Mouse (Mus musculus): ENCODE data around the gene Epyc. TPM values are rescaled to one million over a fixed set of nuclear protein-coding genes. Genes with fewer than 3 reads are reported as not detected.

The Epyc gene
- polyA plus RNA-seq (2014; fragmentation: Nextera tagmentation; extraction: Ambion mirVana) = 0.47 and 0.60 TPM in 2 replicates

DNA sequence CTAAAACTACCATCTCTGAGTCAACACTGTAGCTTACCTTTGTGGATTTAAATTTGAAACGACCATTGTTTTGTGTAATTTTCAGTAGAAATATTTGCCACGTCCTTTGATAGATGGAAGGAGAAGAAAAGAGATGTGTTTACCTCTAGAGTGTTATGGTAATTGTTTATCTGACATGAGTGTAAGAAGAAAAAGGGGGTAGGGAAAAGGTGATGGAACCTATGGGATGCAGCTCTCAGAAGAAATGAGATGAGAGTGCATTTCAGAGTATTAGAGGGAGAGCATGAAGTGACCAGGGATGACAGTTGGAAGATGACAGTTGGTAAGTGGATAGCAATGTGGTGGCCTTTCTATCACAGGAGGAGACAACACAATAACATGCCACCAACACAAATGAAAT is at the start of gene Epyc:
Gene Epyc, plus strand, starts transcription at position 301 of the 400 bp plus-strand sequence.
- no peaks in the 10 kb centered on the region for H3K36me3 ChIP-seq (ENCODE audit: control insufficient read depth, insufficient read depth, low read length)
- no peak within 1 kb of the TSS for H3K27ac ChIP-seq (ENCODE audit: low read depth)
- H3K4me3 ChIP-seq (ENCODE audit: low read depth, low read length) = no peak within 1 kb of the TSS
- no peak for DNase-seq (ENCODE audit: low spot score)
- 86% methylated on average over 2 of the region's 2 CpGs for WGBS
- no peak within 1 kb of the TSS for H3K9ac ChIP-seq (ENCODE audit: low read length)
- H3K27me3 ChIP-seq (replicated peaks; ENCODE audit: control insufficient read depth, insufficient read depth, low read length) = no peaks in the 10 kb centered on the region
- H3K4me1 ChIP-seq (replicated peaks; ENCODE audit: control insufficient read depth, insufficient read depth, low read length) = no peaks in the 10 kb centered on the region
- no peak for ATAC-seq (replicated peaks; ENCODE audit: low FRiP score, low TSS enrichment, low read depth)
- H3K9me3 ChIP-seq (ENCODE audit: control insufficient read depth, low read length) = no peaks in the 10 kb centered on the region
- H3K4me2 ChIP-seq (ENCODE audit: low read length) = no peak within 1 kb of the TSS

DNA sequence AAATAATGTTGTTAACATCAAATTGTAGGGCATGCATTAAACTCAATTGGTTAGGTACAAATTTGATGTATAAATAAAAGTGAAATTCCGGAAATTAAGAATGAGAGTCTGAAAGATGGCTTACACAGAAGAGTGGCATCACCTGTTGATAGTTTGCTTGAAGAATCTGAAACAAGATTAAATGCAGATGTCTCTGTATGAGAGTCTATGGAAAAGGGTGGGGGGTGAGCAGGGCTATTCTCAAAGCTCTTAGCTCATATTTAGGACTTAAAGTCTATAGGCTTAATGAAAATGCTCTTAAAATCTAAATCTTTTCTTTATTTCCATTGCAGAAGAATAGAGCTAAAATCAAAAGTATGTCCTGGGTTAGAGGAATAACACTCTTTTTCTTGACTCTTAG is 48.2 kb upstream of the Epyc start:
- Histone ChIP-seq H3K27ac (ENCODE audit: low read depth) (no peak overlapping the region), H3K9ac (ENCODE audit: low read length) (no peak overlapping the region), H3K4me2 (ENCODE audit: low read length) (no peak overlapping the region), H3K9me3 (ENCODE audit: control insufficient read depth, low read length) (no peaks in the 10 kb centered on the region), H3K36me3 (ENCODE audit: control insufficient read depth, insufficient read depth, low read length) (no peaks in the 10 kb centered on the region), H3K4me3 (ENCODE audit: low read depth, low read length) (no peak overlapping the region), H3K27me3 (replicated peaks; ENCODE audit: control insufficient read depth, insufficient read depth, low read length) (no peaks in the 10 kb centered on the region), H3K4me1 (replicated peaks; ENCODE audit: control insufficient read depth, insufficient read depth, low read length) (peaks cover 4% of the 10 kb centered on the region)
- no peak for DNase-seq (ENCODE audit: low spot score)
- WGBS = 85% methylated on average over 1 of the region's 1 CpGs
- no peak for ATAC-seq (replicated peaks; ENCODE audit: low FRiP score, low TSS enrichment, low read depth)

DNA sequence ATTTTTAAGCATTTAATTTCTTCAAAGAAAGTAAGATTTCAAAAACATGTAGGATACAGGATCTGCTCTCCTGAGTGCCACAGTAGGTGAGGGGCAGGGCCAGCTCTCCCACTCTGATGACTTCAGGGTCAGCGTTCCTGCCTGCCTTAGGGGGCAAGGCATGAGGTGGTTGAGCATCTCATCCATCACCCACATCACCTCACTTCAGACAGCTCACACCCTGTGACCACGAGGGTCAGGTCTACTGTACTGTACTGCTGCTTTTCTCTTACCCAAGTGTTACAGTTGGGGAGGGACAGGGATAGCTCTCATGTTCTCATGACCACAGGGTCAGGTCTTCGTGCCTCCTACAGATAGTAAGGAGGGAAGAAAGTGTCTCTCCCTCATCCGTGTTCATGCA is 42.1 kb upstream of the Epyc start:
- ATAC-seq (replicated peaks; ENCODE audit: low FRiP score, low TSS enrichment, low read depth) (no peak), DNase-seq (ENCODE audit: low spot score) (no peak)
- WGBS = 65% methylated on average over 4 of the region's 4 CpGs
- Histone ChIP-seq H3K36me3 (ENCODE audit: control insufficient read depth, insufficient read depth, low read length) (no peaks in the 10 kb centered on the region), H3K9ac (ENCODE audit: low read length) (no peak overlapping the region), H3K4me3 (ENCODE audit: low read depth, low read length) (no peak overlapping the region), H3K27me3 (replicated peaks; ENCODE audit: control insufficient read depth, insufficient read depth, low read length) (no peaks in the 10 kb centered on the region), H3K9me3 (ENCODE audit: control insufficient read depth, low read length) (no peaks in the 10 kb centered on the region), H3K4me2 (ENCODE audit: low read length) (no peak overlapping the region), H3K4me1 (replicated peaks; ENCODE audit: control insufficient read depth, insufficient read depth, low read length) (no peaks in the 10 kb centered on the region), H3K27ac (ENCODE audit: low read depth) (no peak overlapping the region)

- Histone ChIP-seq H3K9ac (ENCODE audit: low read length) (no peak overlapping the region), H3K4me2 (ENCODE audit: low read length) (no peak overlapping the region), H3K27ac (ENCODE audit: low read depth) (no peak overlapping the region), H3K27me3 (replicated peaks; ENCODE audit: control insufficient read depth, insufficient read depth, low read length) (no peaks in the 10 kb centered on the region), H3K9me3 (ENCODE audit: control insufficient read depth, low read length) (no peaks in the 10 kb centered on the region), H3K36me3 (ENCODE audit: control insufficient read depth, insufficient read depth, low read length) (no peaks in the 10 kb centered on the region), H3K4me3 (ENCODE audit: low read depth, low read length) (no peak overlapping the region), H3K4me1 (replicated peaks; ENCODE audit: control insufficient read depth, insufficient read depth, low read length) (no peaks in the 10 kb centered on the region)
- DNase-seq (ENCODE audit: low spot score) = no peak
- no peak for ATAC-seq (replicated peaks; ENCODE audit: low FRiP score, low TSS enrichment, low read depth)
Measured at GRCm38 (mm10) chr10:97603256-97603655, 40.6 kb upstream of the Epyc start.

DNA sequence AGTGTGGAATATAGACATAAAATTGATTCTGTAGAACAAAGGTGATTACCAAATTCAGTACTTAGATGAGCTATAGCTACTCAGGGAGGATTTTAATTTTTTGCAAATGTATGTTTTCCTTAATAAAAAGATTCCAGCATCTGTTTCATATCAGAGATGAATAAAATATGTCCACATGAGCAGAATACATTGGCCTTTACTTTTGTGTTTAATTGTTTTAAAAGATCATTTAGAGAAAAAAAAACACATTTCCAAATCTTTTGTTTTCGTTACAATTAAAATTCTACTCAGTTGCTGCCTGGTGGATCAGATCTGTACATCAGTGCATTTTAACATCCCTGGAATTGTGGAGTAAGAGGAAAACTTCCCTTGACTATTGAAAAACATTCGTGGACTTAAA is 37.3 kb upstream of the Epyc start, which contains the start of gene Kera:
Gene Kera, plus strand, starts transcription at position 301 of the 400 bp plus-strand sequence.
- H3K4me2 ChIP-seq (ENCODE audit: low read length) = no peak within 1 kb of the TSS
- DNase-seq (ENCODE audit: low spot score) = no peak
- no peaks in the 10 kb centered on the region for H3K9me3 ChIP-seq (ENCODE audit: control insufficient read depth, low read length)
- no peak within 1 kb of the TSS for H3K27ac ChIP-seq (ENCODE audit: low read depth)
- no peak for ATAC-seq (replicated peaks; ENCODE audit: low FRiP score, low TSS enrichment, low read depth)
- no peak within 1 kb of the TSS for H3K9ac ChIP-seq (ENCODE audit: low read length)
- no peaks in the 10 kb centered on the region; the same call in 1 of the 2 replicates for H3K4me1 ChIP-seq (replicated peaks; ENCODE audit: control insufficient read depth, insufficient read depth, low read length)
- no peaks in the 10 kb centered on the region for H3K27me3 ChIP-seq (replicated peaks; ENCODE audit: control insufficient read depth, insufficient read depth, low read length)
- H3K36me3 ChIP-seq (ENCODE audit: control insufficient read depth, insufficient read depth, low read length) = no peaks in the 10 kb centered on the region
- no peak within 1 kb of the TSS for H3K4me3 ChIP-seq (ENCODE audit: low read depth, low read length)
- 75% methylated on average over 2 of the region's 2 CpGs for WGBS

DNA sequence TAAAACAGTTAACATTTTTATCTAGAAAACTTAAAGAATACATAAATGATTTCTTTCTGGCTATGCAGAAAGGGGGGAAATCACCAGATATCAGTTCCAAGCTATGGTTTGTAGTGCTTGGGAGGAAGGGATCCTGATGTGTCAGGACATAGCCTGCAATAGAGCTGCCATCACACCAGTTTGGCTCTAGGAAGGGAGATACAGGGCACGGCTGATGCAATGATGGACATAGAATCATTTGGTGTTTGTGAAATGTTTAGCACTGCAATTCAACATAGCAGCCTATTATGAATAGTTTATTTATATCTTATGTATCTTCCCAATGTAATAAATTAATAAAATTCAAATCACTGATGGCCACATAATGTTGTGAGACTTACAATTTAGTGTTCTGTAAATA is 21.5 kb upstream of the Epyc start:
- no peak overlapping the region for H3K9ac ChIP-seq (ENCODE audit: low read length)
- no peak overlapping the region for H3K4me2 ChIP-seq (ENCODE audit: low read length)
- H3K36me3 ChIP-seq (ENCODE audit: control insufficient read depth, insufficient read depth, low read length) = no peaks in the 10 kb centered on the region
- DNase-seq (ENCODE audit: low spot score) (no peak), ATAC-seq (replicated peaks; ENCODE audit: low FRiP score, low TSS enrichment, low read depth) (no peak)
- no peak overlapping the region for H3K4me3 ChIP-seq (ENCODE audit: low read depth, low read length)
- 91% methylated on average over 1 of the region's 1 CpGs for WGBS
- no peaks in the 10 kb centered on the region for H3K27me3 ChIP-seq (replicated peaks; ENCODE audit: control insufficient read depth, insufficient read depth, low read length)
- no peaks in the 10 kb centered on the region for H3K9me3 ChIP-seq (ENCODE audit: control insufficient read depth, low read length)
- H3K4me1 ChIP-seq (replicated peaks; ENCODE audit: control insufficient read depth, insufficient read depth, low read length) = no peaks in the 10 kb centered on the region; the same call in 1 of the 2 replicates
- H3K27ac ChIP-seq (ENCODE audit: low read depth) = no peak overlapping the region

GRCm38 (mm10) chr10:97624381-97624780 is 19.5 kb upstream of the Epyc start:
- H3K4me3 ChIP-seq (ENCODE audit: low read depth, low read length) = no peak overlapping the region
- DNase-seq (ENCODE audit: low spot score) (no peak), ATAC-seq (replicated peaks; ENCODE audit: low FRiP score, low TSS enrichment, low read depth) (no peak)
- H3K9me3 ChIP-seq (ENCODE audit: control insufficient read depth, low read length) = no peaks in the 10 kb centered on the region
- WGBS = 31% methylated on average over 2 of the region's 2 CpGs
- H3K4me2 ChIP-seq (ENCODE audit: low read length) = no peak overlapping the region
- no peaks in the 10 kb centered on the region; the same call in 1 of the 2 replicates for H3K4me1 ChIP-seq (replicated peaks; ENCODE audit: control insufficient read depth, insufficient read depth, low read length)
- no peaks in the 10 kb centered on the region for H3K36me3 ChIP-seq (ENCODE audit: control insufficient read depth, insufficient read depth, low read length)
- H3K27ac ChIP-seq (ENCODE audit: low read depth) = peak overlapping the region; percentile 22; the same call in 1 of the 2 replicates
- H3K9ac ChIP-seq (ENCODE audit: low read length) = no peak overlapping the region
- H3K27me3 ChIP-seq (replicated peaks; ENCODE audit: control insufficient read depth, insufficient read depth, low read length) = no peaks in the 10 kb centered on the region

DNA sequence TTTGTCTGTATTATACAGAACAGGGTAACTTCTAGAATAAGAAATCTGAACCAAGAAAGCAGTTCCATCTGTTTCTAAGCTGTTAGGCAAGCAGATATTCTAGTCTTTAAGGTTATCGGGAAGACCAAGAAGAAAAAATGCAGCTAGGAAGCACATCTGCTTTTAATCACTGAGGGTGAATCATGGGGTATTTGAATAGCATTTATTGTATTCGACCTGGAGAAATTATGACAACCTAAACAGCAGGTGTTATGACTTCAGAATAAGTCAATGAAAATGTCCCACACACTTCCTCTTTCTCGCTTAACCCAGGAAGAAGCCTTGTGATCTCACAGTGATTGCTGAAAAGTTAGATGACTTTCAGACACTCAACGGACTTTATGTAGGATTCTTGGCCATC is 18.8 kb upstream of the Epyc start:
- WGBS = 41% methylated on average over 4 of the region's 4 CpGs
- ATAC-seq (replicated peaks; ENCODE audit: low FRiP score, low TSS enrichment, low read depth) = no peak
- H3K27ac ChIP-seq (ENCODE audit: low read depth) = peak overlapping the region; percentile 22
- no peak overlapping the region for H3K4me3 ChIP-seq (ENCODE audit: low read depth, low read length)
- H3K27me3 ChIP-seq (replicated peaks; ENCODE audit: control insufficient read depth, insufficient read depth, low read length) = no peaks in the 10 kb centered on the region
- no peaks in the 10 kb centered on the region for H3K36me3 ChIP-seq (ENCODE audit: control insufficient read depth, insufficient read depth, low read length)
- no peak for DNase-seq (ENCODE audit: low spot score)
- H3K9me3 ChIP-seq (ENCODE audit: control insufficient read depth, low read length) = no peaks in the 10 kb centered on the region
- no peak overlapping the region for H3K9ac ChIP-seq (ENCODE audit: low read length)
- H3K4me2 ChIP-seq (ENCODE audit: low read length) = no peak overlapping the region
- H3K4me1 ChIP-seq (replicated peaks; ENCODE audit: control insufficient read depth, insufficient read depth, low read length) = no peaks in the 10 kb centered on the region; the same call in 1 of the 2 replicates

DNA sequence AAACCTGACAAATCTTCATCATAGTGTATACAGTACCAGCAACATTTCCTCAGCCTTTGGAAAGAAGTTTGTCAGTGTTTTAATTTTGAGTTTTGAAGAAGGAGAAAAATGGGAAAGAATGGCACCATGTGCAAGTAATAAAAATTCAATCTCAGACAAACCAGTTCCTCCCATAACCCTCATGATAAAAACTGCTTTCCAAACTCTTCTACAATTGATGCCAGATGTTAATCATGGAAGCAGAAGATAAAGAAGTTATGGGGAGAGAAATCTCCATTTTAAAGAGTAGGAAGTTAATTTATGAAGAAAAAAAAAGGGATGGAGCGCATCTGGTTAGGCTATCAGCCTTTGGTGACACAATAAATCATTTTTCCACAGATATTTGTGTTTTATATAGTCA is 17.3 kb upstream of the Epyc start:
- Histone ChIP-seq H3K4me1 (replicated peaks; ENCODE audit: control insufficient read depth, insufficient read depth, low read length) (no peaks in the 10 kb centered on the region; the same call in 1 of the 2 replicates), H3K9ac (ENCODE audit: low read length) (no peak overlapping the region), H3K4me3 (ENCODE audit: low read depth, low read length) (no peak overlapping the region), H3K9me3 (ENCODE audit: control insufficient read depth, low read length) (no peaks in the 10 kb centered on the region), H3K4me2 (ENCODE audit: low read length) (no peak overlapping the region), H3K27ac (ENCODE audit: low read depth) (no peak overlapping the region), H3K27me3 (replicated peaks; ENCODE audit: control insufficient read depth, insufficient read depth, low read length) (no peaks in the 10 kb centered on the region), H3K36me3 (ENCODE audit: control insufficient read depth, insufficient read depth, low read length) (no peaks in the 10 kb centered on the region)
- ATAC-seq (replicated peaks; ENCODE audit: low FRiP score, low TSS enrichment, low read depth) (no peak), DNase-seq (ENCODE audit: low spot score) (no peak)
- WGBS = 88% methylated on average over 1 of the region's 1 CpGs
